Mouse (Mus musculus): Measurements from ENCODE around the gene Gm14296. TPM values are rescaled to one million over a fixed set of nuclear protein-coding genes. Genes with fewer than 3 reads are reported as not detected.
"Not testable (repeated sequence)": the region's sequence is repeated elsewhere in the genome, so short reads cannot be mapped to it uniquely, and the experiment has no call there.

Gene Gm14296
- 1 to 10 TPM; 3.9 to 4.4 TPM for total RNA-seq (2021)

DNA sequence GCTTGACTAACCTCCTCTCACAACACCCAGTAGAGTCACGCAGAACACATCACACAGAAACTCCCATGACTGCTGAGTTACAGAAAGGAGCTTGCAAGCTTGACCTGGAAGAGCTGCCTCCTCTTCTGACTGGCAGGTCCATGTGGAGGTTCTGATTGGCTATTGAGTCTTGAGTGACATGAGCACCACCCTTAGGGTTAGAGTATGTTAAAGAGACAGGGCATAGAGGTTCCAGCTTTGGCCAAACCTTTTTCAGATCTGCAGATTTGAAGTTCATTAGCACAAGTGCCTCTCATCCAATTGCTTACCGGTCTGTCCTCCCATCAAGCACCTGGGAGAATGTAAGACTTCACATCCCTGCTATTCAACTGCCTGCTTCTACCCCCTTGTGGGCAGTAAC, at the start of gene Gm14296:
Gene Gm14296 (minus strand): TSS at position 101 of the 400 bp plus-strand sequence.
- intact Hi-C loops (cut with DNase I); DNase-seq: not testable (repeated sequence)

DNA sequence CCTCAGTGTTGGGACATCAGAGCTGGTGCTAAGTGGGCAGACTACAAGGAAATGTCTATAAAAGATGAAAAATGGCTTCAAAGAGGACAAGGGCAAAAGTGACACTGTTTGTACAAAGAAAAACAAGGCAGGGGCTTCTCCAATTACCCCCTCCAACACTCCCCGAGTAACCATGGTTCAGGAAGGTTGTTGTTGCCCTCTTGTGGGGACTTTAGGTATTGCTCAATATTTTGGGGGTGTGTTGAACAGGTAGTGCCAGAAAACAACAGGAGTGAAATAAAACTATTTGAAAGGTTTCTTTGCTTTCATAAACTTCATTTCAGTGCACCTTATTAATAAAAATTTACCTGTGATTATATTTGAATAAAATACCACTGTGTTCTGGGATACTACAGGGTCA, 22.1 kb downstream of the Gm14296 start:
- DNase-seq; intact Hi-C loops (cut with DNase I): not testable (repeated sequence)

Other genes starting within 250 kb of the Gm14296 start
- gene Gm14305, start 219.5 kb downstream of the Gm14296 start, total RNA-seq (2021) = 1 to 10 TPM; 5.8 to 8.7 TPM
- gene Gm14295, start 129.2 kb downstream of the Gm14296 start, total RNA-seq (2021) = 1 to 10 TPM; 6.2 to 6.3 TPM
- not detected for gene Gm14408, start 96.7 kb downstream of the Gm14296 start, total RNA-seq (2021)
- 10 to 100 TPM; 29.8 to 44.7 TPM for gene Gm14419, start 73.1 kb upstream of the Gm14296 start, total RNA-seq (2021)
- under 1 TPM in 1 of 2 experiments, not detected in 1; 0.47 TPM for gene Gm14401, start 146.5 kb upstream of the Gm14296 start, total RNA-seq (2021)